Mouse (Mus musculus) liver, embryonic 14.5 days (tissue): ENCODE measurements at regions not wholly inside any gene's neighbourhood (a gene's known extent, or its start where the extent isn't known, plus 50 kb on each side); places are given as distances from the start of the nearest gene placed in this dataset.

Source experiments
- CTCF ChIP-seq: IDR thresholded peaks from 2 replicates; pipeline ENCODE4 v1.5.1; 2016; ENCODE audit warnings: antibody characterized with exemption, low read depth, control low read depth
- EP300 ChIP-seq: IDR thresholded peaks from 2 replicates; pipeline ENCODE4 v1.6.1; 2016; ENCODE audit warnings: antibody characterized with exemption, low read depth

DNA sequence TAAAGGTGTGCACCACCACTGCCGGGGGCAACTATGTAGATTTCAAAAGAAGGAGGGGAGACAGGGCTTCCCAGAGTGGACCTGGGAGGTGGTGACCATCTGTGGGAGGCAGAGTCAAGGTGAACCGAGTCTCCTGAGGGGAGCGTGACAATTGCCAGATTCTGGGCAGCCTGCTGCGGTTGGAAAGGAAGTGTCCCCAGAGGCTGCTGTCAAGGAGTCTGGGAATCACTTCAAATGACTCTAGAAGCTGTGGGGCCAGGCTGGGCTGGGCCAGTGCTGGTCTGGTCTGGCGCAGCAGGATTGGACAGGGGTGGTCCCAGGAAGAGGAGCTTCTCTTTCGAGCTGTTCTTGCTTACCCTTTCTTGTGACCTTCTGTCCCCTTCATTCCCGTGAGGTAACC, 95.4 kb upstream of the Gm26897 start:
- TF ChIP-seq CTCF, result no peak
- no peak for TF ChIP-seq EP300
